Mouse (Mus musculus) cerebellum, adult 2 months (tissue): ENCODE data around the gene Cemip2. TPM values are rescaled to one million over a fixed set of nuclear protein-coding genes. Genes with fewer than 3 reads are reported as not detected.

Experiments used
- DNase-seq, 2 experiments: peaks; one replicate each; pipeline ENCODE4 v3.0.0; 2021
- H3K27ac ChIP-seq: fragments of 200-500 bp; 2 replicates; pipeline ENCODE4 v1.5.1; 2012; ENCODE audit warnings: low read length, control low read depth, inconsistent platforms; ENCODE audit not compliant: insufficient read depth
- H3K27me3 ChIP-seq: fragments of 200-500 bp; 2 replicates; pipeline ENCODE4 v1.6.1; 2012; ENCODE audit warnings: inconsistent platforms, mild to moderate bottlenecking, low read length, moderate library complexity; ENCODE audit not compliant: control insufficient read depth, insufficient read depth
- H3K4me1 ChIP-seq: fragments of 200-500 bp; 2 replicates; pipeline ENCODE4 v1.6.1; 2011; ENCODE audit warnings: low read length; ENCODE audit not compliant: control insufficient read depth, insufficient read depth
- H3K4me3 ChIP-seq: fragments of 200-500 bp; replicated peaks from 2 replicates; pipeline ENCODE3; 2011; ENCODE audit warnings: mild to moderate bottlenecking, low read depth, low read length, control low read depth; ENCODE audit not compliant: insufficient read depth
- CTCF ChIP-seq: fragments of 200-500 bp; IDR thresholded peaks from 2 replicates; pipeline ENCODE4 v1.5.1; 2011; ENCODE audit warnings: low read depth, mild to moderate bottlenecking, control low read depth, low read length, moderate library complexity, borderline replicate concordance; ENCODE audit not compliant: insufficient read depth
- POLR2A ChIP-seq: fragments of 200-500 bp; IDR thresholded peaks from 2 replicates; pipeline ENCODE4 v1.6.1; 2011; ENCODE audit warnings: low read length, control low read depth, borderline replicate concordance; ENCODE audit not compliant: insufficient read depth
- WGBS: fragments of 180-500 bp; shearing (Covaris S2); methylation state at CpG from one replicate; pipeline ENCODE4 v1.1.7; 2018; 5-methylcytosine and 5-hydroxymethylcytosine counted together
- polyA plus RNA-seq: library from polyadenylated mRNA; depleted of rRNA; stranded (reverse); fragments of >200 nt; gene quantifications from 2 replicates; pipeline ENCODE4 v1.2.3, GENCODE M21; 2012

Gene Cemip2
- polyA plus RNA-seq, 1 experiment, result 9.9 TPM

DNA sequence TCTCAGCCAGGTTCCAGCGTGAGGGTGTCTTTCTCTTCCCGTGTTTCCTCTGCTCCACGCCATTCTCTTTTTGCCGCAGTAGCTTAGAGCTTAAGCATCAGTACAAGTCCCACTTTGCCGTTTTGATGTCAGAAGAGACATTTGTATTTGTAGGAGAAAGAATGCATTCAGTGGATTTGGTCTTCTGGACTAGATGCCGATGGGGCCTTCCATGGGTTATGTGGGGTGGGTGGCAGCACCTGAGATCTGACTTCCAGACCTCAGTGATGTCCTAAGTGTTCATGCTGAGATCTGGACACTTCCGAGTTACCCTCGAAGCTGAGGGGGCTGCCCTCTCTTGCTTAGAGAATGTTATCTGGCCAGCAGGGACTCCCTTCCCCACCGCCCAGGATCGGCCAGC, 72.6 kb downstream of the Cemip2 start:
- Histone ChIP-seq H3K4me3 (no peak overlapping the region), H3K4me1 (no peaks in the 10 kb centered on the region), H3K27me3 (no peaks in the 10 kb centered on the region), H3K27ac (no peak overlapping the region)
- no peak for DNase-seq
- TF ChIP-seq POLR2A (no peak), CTCF (no peak)
- WGBS, result 83% methylated on average over 10 of the region's 10 CpGs

DNA sequence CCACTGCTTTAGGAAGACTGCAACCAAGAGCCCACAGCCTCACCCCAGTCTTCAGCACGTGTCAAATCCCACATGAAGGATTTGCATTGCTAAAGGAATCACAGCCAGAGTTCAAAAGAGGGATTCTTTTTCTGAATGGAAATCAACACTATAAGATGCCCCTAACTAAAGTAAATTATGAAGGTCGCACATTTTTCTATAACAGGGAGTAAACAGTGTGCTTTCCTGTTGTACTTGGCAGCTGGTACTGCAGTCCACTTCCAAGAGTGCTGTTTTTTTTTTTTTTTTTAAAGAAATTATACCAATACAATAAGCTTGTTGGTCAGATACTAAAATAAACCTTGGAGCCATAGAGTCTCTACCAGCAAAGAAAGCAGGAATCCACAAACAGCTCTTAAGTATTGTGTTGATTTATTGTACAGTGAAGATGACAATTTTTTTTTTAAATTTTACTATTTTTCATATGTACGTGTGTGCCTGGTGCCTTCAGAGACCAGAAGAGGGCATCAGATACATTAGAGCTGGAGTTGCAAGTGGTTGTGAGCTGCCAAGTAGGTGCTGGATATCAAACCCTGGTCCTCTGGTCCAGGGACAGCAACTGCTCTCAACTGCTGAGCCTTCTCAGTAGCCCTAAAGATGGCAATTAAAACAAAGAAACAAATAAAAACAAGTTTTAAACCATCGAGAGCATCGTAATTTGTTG, 76.5 kb downstream of the Cemip2 start:
- Histone ChIP-seq H3K27ac (no peak overlapping the region), H3K27me3 (no peaks in the 10 kb centered on the region), H3K4me1 (no peaks in the 10 kb centered on the region), H3K4me3 (no peak overlapping the region)
- 91% methylated on average over 5 of the region's 5 CpGs for WGBS
- TF ChIP-seq POLR2A, result no peak
- no peak for TF ChIP-seq CTCF
- DNase-seq, result no peak

DNA sequence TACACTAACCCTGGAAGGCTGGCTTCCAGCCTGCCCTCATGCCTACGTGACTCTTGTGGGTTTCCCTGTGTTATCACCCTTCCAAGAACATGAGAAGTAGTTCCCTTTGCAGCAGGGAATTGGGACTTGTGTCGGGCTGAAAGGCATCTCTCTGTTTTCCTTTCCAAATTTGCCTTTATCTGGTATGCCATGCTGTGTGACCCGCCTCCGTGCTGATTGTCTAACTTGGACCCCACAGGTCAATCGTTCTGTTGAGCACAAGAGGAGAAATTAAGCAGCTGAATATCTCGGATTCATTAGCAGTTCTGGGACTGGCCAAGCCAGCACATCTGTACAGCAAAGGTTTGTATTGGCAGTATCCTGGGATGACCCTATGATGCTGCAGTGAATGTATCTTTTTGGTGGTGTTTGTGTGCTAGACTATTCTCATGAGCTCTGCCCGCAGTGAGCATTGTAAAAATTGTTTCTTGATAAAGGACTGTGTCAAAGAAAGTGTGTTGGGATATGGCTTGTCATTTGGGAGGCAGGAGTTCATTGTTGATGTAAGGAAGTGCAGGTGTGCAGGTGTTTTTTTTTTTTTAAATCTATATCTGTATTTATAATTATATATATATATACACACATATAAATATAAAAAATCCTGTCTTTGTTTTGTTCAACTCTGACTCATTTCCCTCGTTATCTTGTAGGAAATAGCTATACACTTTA, 77.4 kb downstream of the Cemip2 start:
- H3K27me3 ChIP-seq, result no peaks in the 10 kb centered on the region
- DNase-seq, result no peak
- no peak overlapping the region for H3K4me3 ChIP-seq
- H3K27ac ChIP-seq, result no peak overlapping the region
- 86% methylated on average over 8 of the region's 8 CpGs for WGBS
- H3K4me1 ChIP-seq, result no peaks in the 10 kb centered on the region
- no peak for TF ChIP-seq CTCF
- TF ChIP-seq POLR2A, result no peak

DNA sequence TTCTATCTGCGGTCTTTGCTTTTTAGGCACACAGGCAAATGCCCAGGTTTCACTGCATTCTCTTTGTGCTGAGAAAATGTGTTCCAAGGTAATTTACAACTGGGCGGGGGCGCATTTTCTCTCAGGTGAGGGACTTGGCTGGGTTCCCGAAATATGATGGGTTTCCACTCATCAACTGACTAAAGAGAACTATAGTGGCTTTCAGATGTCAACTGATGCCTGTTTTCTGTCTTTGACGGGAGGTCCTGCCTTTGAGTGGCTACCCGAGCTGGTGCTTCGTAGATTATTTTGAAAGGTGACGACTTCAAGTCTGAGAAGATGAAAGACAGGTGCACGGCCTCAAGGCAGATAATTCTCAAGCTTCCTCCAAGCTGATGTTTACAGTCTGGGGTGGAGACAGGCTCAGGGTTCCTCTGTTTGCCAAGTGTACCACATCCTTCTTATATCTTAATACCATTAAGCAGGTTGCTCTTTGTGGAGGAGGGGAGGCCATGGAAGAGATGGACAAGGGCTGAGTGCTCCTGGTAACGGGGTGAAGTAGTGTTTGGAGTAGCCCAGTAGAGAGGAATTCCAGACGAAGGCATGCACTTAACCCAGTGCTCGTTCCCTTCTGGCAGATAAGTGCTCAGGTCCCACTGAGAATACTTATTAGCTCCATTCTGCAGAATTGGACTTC, 80.8 kb downstream of the Cemip2 start:
- H3K27ac ChIP-seq, result no peak overlapping the region
- WGBS, result 91% methylated on average over 12 of the region's 12 CpGs
- no peaks in the 10 kb centered on the region for H3K4me1 ChIP-seq
- no peaks in the 10 kb centered on the region for H3K27me3 ChIP-seq
- no peak overlapping the region for H3K4me3 ChIP-seq
- TF ChIP-seq CTCF (no peak), POLR2A (no peak)
- no peak for DNase-seq

DNA sequence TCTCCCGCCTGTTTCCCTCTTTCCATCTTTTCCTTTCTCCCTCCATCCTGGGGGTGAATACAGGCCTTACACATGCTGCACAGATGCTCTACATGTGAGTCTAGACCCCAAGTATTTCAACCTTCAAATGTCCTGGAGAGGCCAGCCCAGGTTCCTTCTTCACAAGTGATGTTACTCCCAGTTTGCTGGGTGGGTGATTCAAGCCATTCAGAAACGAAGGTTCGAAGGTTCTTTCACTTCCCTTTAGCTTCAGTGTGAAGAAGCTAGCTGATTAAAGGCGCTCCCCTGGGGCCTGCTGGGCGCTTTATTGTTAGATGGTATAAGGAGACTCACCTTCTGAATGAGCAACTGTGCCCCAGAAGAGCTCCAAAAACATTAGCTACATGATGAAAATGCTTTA, 82.0 kb downstream of the Cemip2 start:
- no peaks in the 10 kb centered on the region for H3K4me1 ChIP-seq
- H3K27ac ChIP-seq, result no peak overlapping the region
- H3K27me3 ChIP-seq, result no peaks in the 10 kb centered on the region
- no peak overlapping the region for H3K4me3 ChIP-seq
- TF ChIP-seq POLR2A (no peak), CTCF (no peak)
- no peak for DNase-seq
- 83% methylated on average over 5 of the region's 5 CpGs for WGBS

DNA sequence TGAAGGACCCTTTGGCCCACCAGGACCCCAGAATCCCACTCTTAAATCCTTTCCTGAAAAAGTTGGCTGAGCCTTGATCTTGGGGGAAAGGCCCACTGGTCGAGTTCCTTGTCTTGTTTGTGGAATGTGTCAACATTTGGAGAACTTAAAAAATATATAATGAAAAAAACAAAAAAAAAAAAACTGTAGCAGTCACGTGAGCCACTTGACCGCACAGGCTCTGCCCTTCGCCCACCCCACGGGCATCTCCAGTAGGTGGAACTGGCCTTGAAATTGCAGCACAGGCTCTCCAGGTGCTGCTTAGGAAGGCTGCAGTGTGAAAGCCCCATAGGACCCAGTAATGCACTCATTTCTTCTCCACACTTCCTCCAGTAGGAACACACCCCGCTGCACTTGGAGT, 82.8 kb downstream of the Cemip2 start:
- H3K27ac ChIP-seq, result no peak overlapping the region
- no peak for DNase-seq
- no peaks in the 10 kb centered on the region for H3K27me3 ChIP-seq
- no peaks in the 10 kb centered on the region for H3K4me1 ChIP-seq
- WGBS, result 95% methylated on average over 6 of the region's 6 CpGs
- no peak overlapping the region for H3K4me3 ChIP-seq
- no peak for TF ChIP-seq POLR2A
- no peak for TF ChIP-seq CTCF

DNA sequence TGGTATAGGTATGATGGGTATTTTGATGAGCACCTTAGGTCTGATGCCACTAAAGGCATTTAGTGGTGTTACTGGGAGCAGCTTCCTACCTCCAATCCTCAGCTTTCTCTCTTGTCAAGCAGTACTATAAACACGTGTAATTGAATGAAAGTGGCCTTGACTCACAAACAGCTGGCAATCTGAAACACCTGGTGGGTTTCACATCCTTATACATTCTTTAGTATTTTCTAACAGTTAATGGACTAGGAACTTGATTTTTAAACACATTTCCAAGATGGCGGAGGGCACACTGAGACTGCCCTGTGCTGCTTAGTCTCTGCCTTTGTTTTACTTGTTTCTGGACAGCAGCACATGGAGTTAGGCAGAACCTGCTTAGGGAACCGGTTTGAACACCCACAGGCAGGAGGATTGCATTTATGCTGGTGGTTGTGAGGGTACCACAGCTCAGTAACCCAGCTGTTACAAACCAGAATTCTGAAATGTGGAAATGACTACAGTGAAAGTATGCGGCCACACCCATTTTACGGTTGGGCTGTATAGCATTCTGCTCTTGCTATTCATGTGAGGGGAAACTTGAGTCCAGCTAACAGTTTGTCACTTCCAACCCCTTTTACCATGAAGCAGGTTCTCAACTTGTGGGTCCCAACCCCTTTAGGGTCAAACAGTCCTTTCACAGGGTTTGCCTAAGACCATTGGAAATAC, 84.3 kb downstream of the Cemip2 start:
- TF ChIP-seq CTCF (no peak), POLR2A (no peak)
- no peaks in the 10 kb centered on the region for H3K27me3 ChIP-seq
- H3K27ac ChIP-seq, result no peak overlapping the region
- no peaks in the 10 kb centered on the region for H3K4me1 ChIP-seq
- WGBS, result 93% methylated on average over 5 of the region's 5 CpGs
- H3K4me3 ChIP-seq, result no peak overlapping the region
- no peak for DNase-seq
